Mouse (Mus musculus) E14TG2a.4 (cell line): ENCODE measurements around the gene Tmem145.
A peak's percentile ranks its signal among the peaks of the same experiment; 100 is the strongest.

ENCODE experiments used
- H3K27me3 ChIP-seq: 2 replicates; pipeline ENCODE4 v1.6.1; 2014; ENCODE audit warnings: low read length, control low read depth; ENCODE audit not compliant: insufficient read depth
- H3K36me3 ChIP-seq: 2 replicates; pipeline ENCODE4 v1.6.1; 2014; ENCODE audit warnings: low read length, control low read depth; ENCODE audit not compliant: insufficient read depth
- H3K4me1 ChIP-seq: replicated peaks from 2 replicates; pipeline ENCODE4 v1.6.1; 2014; ENCODE audit warnings: low read depth, low read length, control low read depth
- H3K4me3 ChIP-seq: replicated peaks from 2 replicates; pipeline ENCODE4 v1.5.1; 2014; ENCODE audit warnings: mild to moderate bottlenecking, low read length
- H3K9me3 ChIP-seq: 2 replicates; pipeline ENCODE4 v1.6.1; 2014; ENCODE audit warnings: low read length, control low read depth
- CTCF ChIP-seq: conservative IDR thresholded peaks from 2 replicates; pipeline ENCODE4 v1.5.1; 2014; ENCODE audit warnings: low read length
- NANOG ChIP-seq: IDR thresholded peaks from 2 replicates; pipeline ENCODE4 v1.6.1; 2014; ENCODE audit warnings: borderline replicate concordance, low read length, mixed read lengths
- POU5F1 ChIP-seq: IDR thresholded peaks from 2 replicates; pipeline ENCODE4 v1.6.1; 2014; ENCODE audit warnings: low read length, borderline replicate concordance

The Tmem145 gene

DNA sequence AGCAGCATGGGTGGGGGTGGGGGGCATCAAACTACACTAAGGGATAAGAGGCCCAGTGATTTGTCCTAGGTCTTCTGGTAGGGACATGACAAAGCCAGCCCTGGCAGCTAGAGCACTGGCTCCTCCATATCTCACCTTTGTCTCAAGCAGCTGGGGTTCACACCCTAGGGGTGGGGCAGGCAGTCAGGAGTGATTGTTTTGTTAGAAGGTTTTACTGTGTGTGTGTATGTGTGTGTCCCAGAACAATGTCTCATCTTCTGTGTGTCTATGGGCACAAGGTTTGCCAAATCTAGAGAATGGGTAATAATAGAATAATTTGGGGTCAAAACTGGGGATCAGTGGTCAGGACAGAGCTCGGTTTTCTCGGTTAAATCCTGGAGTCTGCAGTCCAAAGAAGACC, 425 bp upstream of the Tmem145 start:
- Histone ChIP-seq H3K9me3 (no peaks in the 10 kb centered on the region), H3K27me3 (peaks cover 42% of the 10 kb centered on the region), H3K4me3 (peak overlapping the region; percentile 86), H3K36me3 (peaks cover 17% of the 10 kb centered on the region; the same call in 1 of the 2 replicates), H3K4me1 (peaks cover 50% of the 10 kb centered on the region)
- no peak for TF ChIP-seq NANOG
- TF ChIP-seq POU5F1: no peak
- TF ChIP-seq CTCF: no peak

GRCm38 (mm10) chr7:25306614-25306996, 699 bp downstream of the Tmem145 start:
- peaks cover 18% of the 10 kb centered on the region; the same call in 1 of the 2 replicates for H3K36me3 ChIP-seq

GRCm38 (mm10) chr7:25308702-25309318, 2.9 kb downstream of the Tmem145 start:
- H3K4me1 ChIP-seq: peaks cover 44% of the 10 kb centered on the region
- no peaks in the 10 kb centered on the region for H3K9me3 ChIP-seq
- no peak overlapping the region for H3K4me3 ChIP-seq
- H3K27me3 ChIP-seq: peaks cover 51% of the 10 kb centered on the region
- peaks cover 18% of the 10 kb centered on the region; the same call in 1 of the 2 replicates for H3K36me3 ChIP-seq
- TF ChIP-seq POU5F1: no peak
- TF ChIP-seq NANOG: no peak
- TF ChIP-seq CTCF: no peak

More at GRCm38 (mm10) chr7:25306614-25306996, 699 bp downstream of the Tmem145 start:
- Histone ChIP-seq H3K4me3 (no peak overlapping the region; the same call in 1 of the 2 replicates), H3K27me3 (peaks cover 43% of the 10 kb centered on the region), H3K4me1 (peaks cover 53% of the 10 kb centered on the region), H3K9me3 (no peaks in the 10 kb centered on the region)
- TF ChIP-seq CTCF: no peak
- TF ChIP-seq POU5F1: no peak
- no peak for TF ChIP-seq NANOG

DNA sequence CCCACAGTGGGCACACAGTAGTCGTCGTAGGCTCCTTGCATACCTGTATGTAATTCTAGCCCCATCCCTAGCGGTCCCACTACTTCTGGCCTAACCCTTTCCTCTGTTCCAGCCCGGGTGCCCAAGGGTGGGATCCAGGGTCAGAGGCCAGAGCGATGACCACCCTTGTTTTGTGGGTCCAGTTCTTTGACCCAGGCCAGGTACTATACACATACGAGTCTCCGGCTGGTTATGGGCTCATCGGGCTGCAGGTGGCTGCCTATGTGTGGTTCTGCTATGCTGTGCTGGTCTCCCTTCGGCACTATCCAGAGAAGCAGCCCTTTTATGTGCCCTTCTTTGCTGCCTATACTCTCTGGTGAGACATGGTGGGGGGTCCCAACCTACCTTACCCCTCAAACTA, 3.5 kb downstream of the Tmem145 start:
- Histone ChIP-seq H3K36me3 (peaks cover 18% of the 10 kb centered on the region; the same call in 1 of the 2 replicates), H3K4me3 (no peak overlapping the region), H3K9me3 (no peaks in the 10 kb centered on the region), H3K4me1 (peaks cover 44% of the 10 kb centered on the region), H3K27me3 (peaks cover 53% of the 10 kb centered on the region)
- TF ChIP-seq NANOG: no peak
- TF ChIP-seq CTCF: no peak
- no peak for TF ChIP-seq POU5F1

GRCm38 (mm10) chr7:25311193-25311592, 5.3 kb downstream of the Tmem145 start:
- peaks cover 18% of the 10 kb centered on the region; the same call in 1 of the 2 replicates for H3K36me3 ChIP-seq
- TF ChIP-seq CTCF: no peak
- TF ChIP-seq NANOG: no peak
- no peak for TF ChIP-seq POU5F1
- H3K4me1 ChIP-seq: peaks cover 41% of the 10 kb centered on the region
- peaks cover 59% of the 10 kb centered on the region for H3K27me3 ChIP-seq
- no peaks in the 10 kb centered on the region for H3K9me3 ChIP-seq
- no peak overlapping the region for H3K4me3 ChIP-seq

- peaks cover 10% of the 10 kb centered on the region; the same call in 1 of the 2 replicates for H3K36me3 ChIP-seq
- H3K4me1 ChIP-seq: peaks cover 56% of the 10 kb centered on the region
- no peaks in the 10 kb centered on the region for H3K9me3 ChIP-seq
- H3K4me3 ChIP-seq: no peak overlapping the region
- no peak for TF ChIP-seq NANOG
- TF ChIP-seq POU5F1: no peak
- no peak for TF ChIP-seq CTCF
- peaks cover 42% of the 10 kb centered on the region for H3K27me3 ChIP-seq
Observed at GRCm38 (mm10) chr7:25313325-25313724, 7.4 kb downstream of the Tmem145 start.

GRCm38 (mm10) chr7:25314606-25315305, 8.8 kb downstream of the Tmem145 start:
- H3K4me1 ChIP-seq: peaks cover 61% of the 10 kb centered on the region
- peaks cover 33% of the 10 kb centered on the region for H3K27me3 ChIP-seq
- no peaks in the 10 kb centered on the region for H3K9me3 ChIP-seq
- H3K4me3 ChIP-seq: peak overlapping the region; percentile 85
- TF ChIP-seq CTCF (no peak), POU5F1 (no peak)
- peaks cover 16% of the 10 kb centered on the region; the same call in 1 of the 2 replicates for H3K36me3 ChIP-seq

- TF ChIP-seq CTCF (no peak), NANOG (no peak), POU5F1 (no peak)
Observed at GRCm38 (mm10) chr7:25315306-25316041, 9.6 kb downstream of the Tmem145 start.

More at GRCm38 (mm10) chr7:25315306-25316041, 9.6 kb downstream of the Tmem145 start:
- H3K36me3 ChIP-seq: peaks cover 16% of the 10 kb centered on the region; the same call in 1 of the 2 replicates
- no peaks in the 10 kb centered on the region for H3K9me3 ChIP-seq
- peak overlapping the region; percentile 85 for H3K4me3 ChIP-seq
- peaks cover 33% of the 10 kb centered on the region for H3K27me3 ChIP-seq
- peaks cover 61% of the 10 kb centered on the region for H3K4me1 ChIP-seq
